Mouse (Mus musculus) ES-Bruce4 (cell line): ENCODE results near the gene Gpc6. TPM values are rescaled to one million over a fixed set of nuclear protein-coding genes. Genes with fewer than 3 reads are reported as not detected.

Experiments
- H3K27ac ChIP-seq: 2 replicates; pipeline ENCODE4 v1.5.1; 2012; ENCODE audit warnings: low read length, inconsistent platforms; ENCODE audit not compliant: insufficient read depth
- H3K27me3 ChIP-seq: 2 replicates; pipeline ENCODE4 v1.6.1; 2012; ENCODE audit warnings: mild to moderate bottlenecking, low read length, inconsistent platforms; ENCODE audit not compliant: control insufficient read depth, poor library complexity, insufficient read depth, severe bottlenecking
- H3K36me3 ChIP-seq: 2 replicates; pipeline ENCODE4 v1.6.1; 2012; ENCODE audit warnings: inconsistent platforms, mild to moderate bottlenecking, low read length, moderate library complexity; ENCODE audit not compliant: control insufficient read depth, poor library complexity, insufficient read depth, severe bottlenecking
- H3K4me1 ChIP-seq: one replicate; pipeline ENCODE4 v1.8.1; 2011; ENCODE audit warnings: low read length; ENCODE audit not compliant: control insufficient read depth, insufficient read depth
- H3K4me3 ChIP-seq: 2 replicates; pipeline ENCODE4 v1.5.1; 2011; ENCODE audit warnings: low read depth, mild to moderate bottlenecking, low read length
- H3K9ac ChIP-seq: 2 replicates; pipeline ENCODE4 v1.6.1; 2012; ENCODE audit warnings: low read depth, mild to moderate bottlenecking, inconsistent platforms; ENCODE audit not compliant: poor library complexity, severe bottlenecking
- H3K9me3 ChIP-seq: replicated peaks from 2 replicates; pipeline ENCODE4 v1.6.1; 2012; ENCODE audit warnings: mild to moderate bottlenecking, low read length, inconsistent platforms; ENCODE audit not compliant: control insufficient read depth, poor library complexity, insufficient read depth, severe bottlenecking
- CTCF ChIP-seq: IDR thresholded peaks from one replicate; pipeline ENCODE4 v1.8.1; 2011; ENCODE audit warnings: low read depth, low read length
- EP300 ChIP-seq: IDR thresholded peaks from 2 replicates; pipeline ENCODE4 v1.6.1; 2011; ENCODE audit warnings: low read depth, low read length; ENCODE audit not compliant: insufficient read depth
- POLR2A ChIP-seq: IDR thresholded peaks from one replicate; pipeline ENCODE4 v1.8.1; 2011; ENCODE audit warnings: low read length; ENCODE audit not compliant: insufficient read depth
- polyA plus RNA-seq: library from polyadenylated mRNA; stranded (reverse); fragments of >200 nt; gene quantifications from 2 replicates; pipeline ENCODE4 v1.2.4, GENCODE M21; 2011; ENCODE audit warnings: low read depth; ENCODE audit not compliant: missing spikeins, insufficient read depth, insufficient read length

Gene Gpc6
- polyA plus RNA-seq, 1 experiment, result 4.7 TPM

DNA sequence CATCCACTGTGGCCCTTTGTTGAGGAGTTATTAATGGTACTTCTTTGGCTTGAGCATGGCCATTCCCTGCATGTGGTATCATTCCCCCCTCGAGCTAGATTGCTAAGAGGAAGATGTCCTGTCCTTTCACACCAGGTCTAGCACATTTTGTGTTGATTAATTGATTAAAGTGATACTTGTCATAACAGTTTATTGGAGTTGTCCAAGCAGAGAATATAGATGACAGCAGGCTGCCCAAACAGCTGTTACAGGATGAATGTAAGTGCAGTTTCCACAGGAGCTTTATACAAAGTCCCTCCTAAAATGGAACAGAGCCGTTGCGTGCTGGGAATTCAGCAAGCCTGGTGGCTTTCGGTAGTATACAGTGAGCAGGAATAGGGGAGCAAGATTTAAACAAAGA, 574.2 kb downstream of the Gpc6 start:
- Histone ChIP-seq H3K36me3 (no peaks in the 10 kb centered on the region), H3K27ac (no peak overlapping the region), H3K9ac (no peak overlapping the region), H3K4me3 (no peak overlapping the region), H3K9me3 (no peaks in the 10 kb centered on the region), H3K27me3 (no peaks in the 10 kb centered on the region), H3K4me1 (no peaks in the 10 kb centered on the region)
- TF ChIP-seq EP300 (no peak), CTCF (no peak), POLR2A (no peak)

DNA sequence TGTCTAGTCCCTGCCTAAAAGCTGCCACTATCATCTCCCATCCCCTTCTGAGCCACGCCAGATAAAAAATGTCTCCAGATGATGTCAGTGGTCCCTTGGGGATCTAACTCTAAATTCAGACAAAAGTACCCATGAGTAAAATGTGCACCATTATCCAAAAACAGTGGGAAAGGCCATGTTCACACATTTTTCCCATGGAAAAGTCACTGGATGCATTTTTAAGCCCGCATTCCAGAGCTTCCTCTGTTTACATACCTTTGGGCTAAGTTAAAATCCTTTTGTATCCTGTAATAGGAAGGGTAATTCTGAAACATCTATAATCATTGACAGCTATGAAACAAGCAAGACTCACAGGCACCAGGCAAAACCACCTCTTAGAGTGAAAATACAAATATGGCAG, 589.7 kb downstream of the Gpc6 start:
- no peak for TF ChIP-seq CTCF
- TF ChIP-seq EP300, result no peak
- no peak for TF ChIP-seq POLR2A
- Histone ChIP-seq H3K9ac (no peak overlapping the region), H3K27me3 (no peaks in the 10 kb centered on the region), H3K36me3 (no peaks in the 10 kb centered on the region), H3K4me1 (no peaks in the 10 kb centered on the region), H3K9me3 (no peaks in the 10 kb centered on the region), H3K27ac (no peak overlapping the region), H3K4me3 (no peak overlapping the region)

DNA sequence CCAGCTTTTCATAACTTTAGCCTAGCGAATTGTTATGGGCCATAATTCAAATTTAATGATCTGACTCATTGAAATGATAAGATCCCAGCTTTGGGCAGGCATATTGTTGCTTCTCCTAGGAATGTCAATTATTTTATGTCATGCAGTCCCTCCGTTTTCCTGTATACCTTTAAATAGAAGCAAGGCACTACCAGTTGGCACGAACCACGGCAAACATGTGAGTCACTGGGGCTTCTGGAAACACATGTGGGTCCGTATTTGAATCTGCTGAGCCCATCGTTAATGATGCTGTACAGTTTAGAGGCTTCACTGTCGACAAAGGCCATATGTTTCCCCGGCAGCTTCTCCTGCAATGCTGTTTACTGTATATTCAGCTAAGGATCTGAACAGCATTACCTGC, 594.5 kb downstream of the Gpc6 start:
- no peaks in the 10 kb centered on the region for H3K9me3 ChIP-seq
- no peak overlapping the region for H3K27ac ChIP-seq
- TF ChIP-seq CTCF, result no peak
- no peak for TF ChIP-seq POLR2A
- no peak for TF ChIP-seq EP300
- H3K9ac ChIP-seq, result no peak overlapping the region
- no peaks in the 10 kb centered on the region for H3K36me3 ChIP-seq
- no peaks in the 10 kb centered on the region for H3K27me3 ChIP-seq
- no peak overlapping the region for H3K4me3 ChIP-seq
- no peaks in the 10 kb centered on the region for H3K4me1 ChIP-seq

DNA sequence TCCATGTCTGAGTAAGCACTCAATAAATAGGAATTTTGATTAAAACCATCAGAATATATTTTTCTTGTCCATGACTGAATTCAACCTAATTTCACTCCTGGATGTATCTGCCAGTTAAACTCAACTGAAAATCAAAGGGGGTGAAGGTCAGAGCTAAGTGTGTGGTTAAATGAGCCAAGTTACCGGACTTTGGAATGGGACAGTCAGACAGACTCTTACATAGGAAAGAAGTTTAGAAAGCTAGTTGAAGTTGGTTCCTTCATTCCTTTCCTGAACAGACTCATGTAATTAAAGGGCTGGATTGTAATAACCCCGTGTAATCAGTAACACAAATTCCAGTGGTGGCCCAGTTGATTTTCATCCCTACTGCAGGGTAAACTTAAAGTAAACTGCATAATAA, 595.6 kb downstream of the Gpc6 start:
- no peak overlapping the region for H3K27ac ChIP-seq
- H3K4me3 ChIP-seq, result no peak overlapping the region
- TF ChIP-seq EP300, result no peak
- no peak for TF ChIP-seq CTCF
- no peak for TF ChIP-seq POLR2A
- no peaks in the 10 kb centered on the region for H3K4me1 ChIP-seq
- H3K27me3 ChIP-seq, result no peaks in the 10 kb centered on the region
- H3K9me3 ChIP-seq, result no peaks in the 10 kb centered on the region
- no peaks in the 10 kb centered on the region for H3K36me3 ChIP-seq
- no peak overlapping the region for H3K9ac ChIP-seq

DNA sequence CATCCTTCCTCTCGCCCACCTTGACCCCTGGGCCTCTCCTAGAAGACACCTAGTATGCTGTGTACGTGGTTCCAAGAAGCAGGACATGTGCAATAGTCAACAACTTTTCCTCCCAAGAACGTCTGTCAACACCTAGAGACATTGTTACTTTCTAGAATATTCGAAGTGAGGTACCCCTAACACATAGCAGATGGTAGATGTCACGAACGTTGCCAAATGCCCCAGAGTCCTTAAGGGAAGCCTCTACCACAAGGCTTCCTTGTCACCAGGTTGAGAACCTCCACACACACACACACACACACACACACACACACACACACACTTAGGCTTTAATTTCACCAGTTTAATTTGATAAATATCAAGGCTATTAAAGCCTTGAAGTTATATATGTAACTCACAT, 600.0 kb downstream of the Gpc6 start:
- Histone ChIP-seq H3K9ac (no peak overlapping the region), H3K36me3 (no peaks in the 10 kb centered on the region), H3K27me3 (no peaks in the 10 kb centered on the region), H3K4me3 (no peak overlapping the region), H3K9me3 (no peaks in the 10 kb centered on the region), H3K27ac (no peak overlapping the region), H3K4me1 (no peaks in the 10 kb centered on the region)
- TF ChIP-seq CTCF, result no peak
- TF ChIP-seq POLR2A, result no peak
- no peak for TF ChIP-seq EP300

DNA sequence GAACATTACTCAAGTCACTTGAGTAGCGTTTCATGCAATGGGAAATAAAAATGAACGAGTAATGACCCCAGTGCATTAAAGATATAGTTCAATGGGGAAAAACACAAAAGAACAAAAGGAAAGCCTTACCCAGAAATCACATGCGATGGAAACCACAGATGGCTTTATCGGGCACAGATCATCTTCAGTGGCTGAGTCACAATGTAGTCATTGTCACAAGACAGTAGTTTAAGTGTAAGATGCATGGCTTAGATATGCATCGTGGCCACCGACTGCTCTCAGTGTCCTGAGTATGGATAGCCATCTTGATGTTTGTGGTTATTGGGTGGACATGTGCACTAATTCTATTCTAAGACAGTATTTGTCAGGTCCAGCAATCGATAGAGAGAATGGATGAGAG, 601.9 kb downstream of the Gpc6 start:
- H3K4me3 ChIP-seq, result no peak overlapping the region
- no peak for TF ChIP-seq EP300
- no peak for TF ChIP-seq CTCF
- no peak for TF ChIP-seq POLR2A
- no peaks in the 10 kb centered on the region for H3K9me3 ChIP-seq
- no peaks in the 10 kb centered on the region for H3K4me1 ChIP-seq
- no peak overlapping the region for H3K9ac ChIP-seq
- no peaks in the 10 kb centered on the region for H3K36me3 ChIP-seq
- H3K27me3 ChIP-seq, result no peaks in the 10 kb centered on the region
- H3K27ac ChIP-seq, result no peak overlapping the region

DNA sequence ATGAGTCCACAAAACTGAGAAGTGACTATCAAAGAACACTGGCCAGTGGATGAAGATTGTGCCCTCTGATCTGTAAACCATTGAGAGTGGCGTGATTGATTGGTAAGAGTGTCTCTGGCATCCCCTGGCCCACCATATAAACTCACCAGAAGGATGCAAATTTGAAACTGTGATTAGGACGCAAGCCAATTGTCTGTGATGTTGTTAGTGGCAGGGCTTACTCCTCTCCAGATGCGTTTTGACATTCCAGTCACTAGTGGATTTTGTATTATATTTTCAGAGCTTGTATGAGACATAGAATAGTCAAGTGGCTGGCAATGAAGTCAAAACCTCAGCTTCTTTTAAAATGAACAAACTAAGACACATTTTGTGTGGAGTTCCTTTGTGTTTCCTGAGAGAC, 604.3 kb downstream of the Gpc6 start:
- Histone ChIP-seq H3K36me3 (no peaks in the 10 kb centered on the region), H3K27ac (no peak overlapping the region), H3K9ac (no peak overlapping the region), H3K4me1 (no peaks in the 10 kb centered on the region), H3K27me3 (no peaks in the 10 kb centered on the region), H3K4me3 (no peak overlapping the region), H3K9me3 (no peaks in the 10 kb centered on the region)
- TF ChIP-seq POLR2A (no peak), EP300 (no peak), CTCF (no peak)
